Mouse (Mus musculus): ENCODE measurements around the gene Acad9. TPM values are rescaled to one million over a fixed set of nuclear protein-coding genes. Genes with fewer than 3 reads are reported as not detected.

Acad9 gene
- 79.3 and 85.3 TPM in 2 replicates for polyA plus RNA-seq (2015; fragmentation: Nextera tagmentation; extraction: Ambion mirVana)

DNA sequence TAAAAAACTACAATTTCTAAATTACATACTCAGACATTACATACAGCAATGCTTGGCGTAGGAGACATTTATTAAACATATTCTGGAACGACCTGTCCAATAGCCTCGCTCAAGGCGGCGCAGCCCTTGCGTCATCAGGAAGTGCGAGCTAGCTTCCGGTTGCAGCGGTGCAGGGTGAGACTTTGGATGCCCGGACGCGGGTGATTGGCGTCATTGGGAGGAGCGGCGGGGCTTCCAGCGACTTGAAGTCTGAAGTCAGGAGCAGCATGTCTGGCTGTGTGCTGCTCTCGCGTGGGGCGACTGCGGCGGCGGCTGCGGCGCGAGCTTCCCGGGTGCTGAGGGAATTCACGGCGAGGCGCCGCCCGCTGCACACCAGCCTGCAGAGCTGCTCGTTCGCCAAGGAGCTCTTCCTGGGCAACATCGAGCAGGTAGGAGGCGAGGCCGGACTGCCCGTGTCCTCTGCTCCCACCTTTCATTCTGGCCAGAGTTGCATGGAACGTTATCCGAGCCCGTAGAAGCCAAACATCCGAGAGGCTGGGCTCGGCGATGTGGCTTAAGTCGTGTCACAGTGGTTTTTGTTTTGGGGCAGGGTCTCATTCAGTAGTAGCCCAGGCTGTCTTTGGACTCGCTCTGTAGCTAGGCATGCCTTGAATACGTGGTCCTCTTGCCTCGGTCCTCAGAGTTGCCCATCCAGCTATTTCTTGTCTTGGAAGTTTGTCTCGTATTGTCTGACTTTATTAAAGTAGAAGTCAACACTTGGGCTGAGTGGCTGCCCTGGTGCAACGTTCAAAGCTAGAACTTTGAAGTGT lies at the start of gene Acad9:
TSS of gene Acad9 (plus strand) at position 137 of the 809 bp plus-strand sequence.
- peak within 1 kb of the TSS; percentile 93 for H3K4me3 ChIP-seq
- peaks cover 15% of the 10 kb centered on the region for H3K4me1 ChIP-seq (replicated peaks)
- H3K9ac ChIP-seq, result peak within 1 kb of the TSS; percentile 91
- under 1% methylated on average over 49 of the region's 49 CpGs for WGBS
- peak; percentile 95 for ATAC-seq (replicated peaks; ENCODE audit: insufficient number of reproducible peaks, insufficient read depth, low FRiP score, low read depth)
- H3K9me3 ChIP-seq (replicated peaks), result no peaks in the 10 kb centered on the region
- peaks cover 3% of the 10 kb centered on the region; the same call in 1 of the 2 replicates for H3K36me3 ChIP-seq
- H3K27ac ChIP-seq, result peak within 1 kb of the TSS; percentile 81
- H3K4me2 ChIP-seq, result peak within 1 kb of the TSS; percentile 72
- peaks cover 14% of the 10 kb centered on the region for H3K27me3 ChIP-seq

GRCm38 (mm10) chr3:36025732-36026131 lies 40.0 kb upstream of the Acad9 start:
- Histone ChIP-seq H3K9ac (no peak overlapping the region), H3K27ac (no peak overlapping the region), H3K36me3 (no peaks in the 10 kb centered on the region), H3K4me2 (no peak overlapping the region), H3K4me3 (no peak overlapping the region), H3K27me3 (no peaks in the 10 kb centered on the region), H3K9me3 (replicated peaks) (no peaks in the 10 kb centered on the region), H3K4me1 (replicated peaks) (no peaks in the 10 kb centered on the region)
- ATAC-seq (replicated peaks; ENCODE audit: insufficient number of reproducible peaks, insufficient read depth, low FRiP score, low read depth), result no peak
- 81% methylated on average over 6 of the region's 6 CpGs for WGBS

DNA sequence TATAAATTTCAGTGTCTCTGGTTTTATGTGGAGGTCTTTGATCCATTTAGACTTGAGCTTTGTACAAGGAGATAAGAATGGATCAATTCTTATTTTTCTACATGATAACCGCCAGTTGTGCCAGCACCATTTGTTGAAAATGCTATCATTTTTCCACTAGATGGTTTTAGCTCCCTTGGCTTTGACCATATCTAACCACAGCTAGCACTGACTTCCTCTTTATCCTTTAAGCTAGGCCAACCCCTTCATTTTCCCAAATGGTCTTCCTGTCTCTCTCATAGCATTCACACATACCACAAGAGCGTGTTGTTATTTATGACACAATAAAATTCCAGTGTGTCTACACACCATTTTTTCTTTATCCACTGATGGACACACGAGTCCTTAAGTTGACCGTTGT lies 35.8 kb upstream of the Acad9 start:
- no peak for ATAC-seq (replicated peaks; ENCODE audit: insufficient number of reproducible peaks, insufficient read depth, low FRiP score, low read depth)
- Histone ChIP-seq H3K27ac (no peak overlapping the region), H3K4me2 (no peak overlapping the region), H3K27me3 (no peaks in the 10 kb centered on the region), H3K4me3 (no peak overlapping the region), H3K9ac (no peak overlapping the region), H3K4me1 (replicated peaks) (0 out of 2 replicates have a peak, but pooled peaks cover 2% of the 10 kb centered on the region), H3K9me3 (replicated peaks) (no peaks in the 10 kb centered on the region), H3K36me3 (no peaks in the 10 kb centered on the region)
- 81% methylated on average over 4 of the region's 4 CpGs for WGBS

- Histone ChIP-seq H3K27ac (peak overlapping the region; percentile 68), H3K9ac (no peak overlapping the region), H3K9me3 (replicated peaks) (no peaks in the 10 kb centered on the region), H3K4me3 (no peak overlapping the region), H3K4me1 (replicated peaks) (0 out of 2 replicates have a peak, but pooled peaks cover 2% of the 10 kb centered on the region), H3K27me3 (no peaks in the 10 kb centered on the region), H3K4me2 (peak overlapping the region; percentile 33), H3K36me3 (no peaks in the 10 kb centered on the region)
- 22% methylated on average over 6 of the region's 6 CpGs for WGBS
- ATAC-seq (replicated peaks; ENCODE audit: insufficient number of reproducible peaks, insufficient read depth, low FRiP score, low read depth), result no peak
Observed at GRCm38 (mm10) chr3:36031740-36032510, 33.9 kb upstream of the Acad9 start.

DNA sequence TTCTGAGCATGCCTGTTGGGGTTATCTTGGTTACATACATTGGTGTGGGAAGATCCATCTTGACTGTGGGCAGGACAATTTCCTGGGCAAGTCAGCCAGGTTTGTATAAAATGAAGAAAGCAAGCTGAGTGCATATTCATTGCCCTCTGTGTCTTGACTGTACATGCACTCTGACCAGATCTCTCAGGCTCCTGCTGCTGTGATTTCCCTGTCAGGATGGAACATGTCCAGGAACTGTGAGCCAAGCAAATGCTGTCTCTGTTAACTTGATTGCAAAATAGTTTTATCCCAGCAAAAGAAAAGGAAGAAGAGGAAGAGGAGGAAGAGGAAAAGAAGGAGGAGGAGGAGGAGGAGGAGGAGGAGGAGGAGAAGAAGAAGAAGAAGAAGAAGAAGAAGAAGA lies 21.3 kb upstream of the Acad9 start:
- no peaks in the 10 kb centered on the region for H3K4me1 ChIP-seq (replicated peaks)
- no peaks in the 10 kb centered on the region for H3K9me3 ChIP-seq (replicated peaks)
- no peaks in the 10 kb centered on the region for H3K27me3 ChIP-seq
- no peak overlapping the region for H3K27ac ChIP-seq
- ATAC-seq (replicated peaks; ENCODE audit: insufficient number of reproducible peaks, insufficient read depth, low FRiP score, low read depth), result no peak
- H3K9ac ChIP-seq, result no peak overlapping the region
- H3K4me3 ChIP-seq, result no peak overlapping the region
- no peak overlapping the region for H3K4me2 ChIP-seq
- no peaks in the 10 kb centered on the region for H3K36me3 ChIP-seq

GRCm38 (mm10) chr3:36045086-36045485 lies 20.7 kb upstream of the Acad9 start:
- no peak overlapping the region for H3K9ac ChIP-seq
- H3K4me1 ChIP-seq (replicated peaks), result no peaks in the 10 kb centered on the region
- H3K27me3 ChIP-seq, result no peaks in the 10 kb centered on the region
- no peaks in the 10 kb centered on the region for H3K9me3 ChIP-seq (replicated peaks)
- no peak overlapping the region for H3K4me3 ChIP-seq
- 65% methylated on average over 4 of the region's 4 CpGs for WGBS
- H3K4me2 ChIP-seq, result no peak overlapping the region
- no peak for ATAC-seq (replicated peaks; ENCODE audit: insufficient number of reproducible peaks, insufficient read depth, low FRiP score, low read depth)
- H3K36me3 ChIP-seq, result no peaks in the 10 kb centered on the region
- H3K27ac ChIP-seq, result no peak overlapping the region

GRCm38 (mm10) chr3:36049106-36049505 lies 16.7 kb upstream of the Acad9 start:
- Histone ChIP-seq H3K4me1 (replicated peaks) (no peaks in the 10 kb centered on the region), H3K9me3 (replicated peaks) (no peaks in the 10 kb centered on the region), H3K36me3 (no peaks in the 10 kb centered on the region), H3K4me3 (no peak overlapping the region), H3K27me3 (no peaks in the 10 kb centered on the region), H3K9ac (no peak overlapping the region), H3K4me2 (no peak overlapping the region), H3K27ac (no peak overlapping the region)
- no peak for ATAC-seq (replicated peaks; ENCODE audit: insufficient number of reproducible peaks, insufficient read depth, low FRiP score, low read depth)
- 56% methylated on average over 1 of the region's 1 CpGs for WGBS

GRCm38 (mm10) chr3:36053447-36053846 lies 12.3 kb upstream of the Acad9 start, which contains the start of gene Ccdc144b:
TSS of gene Ccdc144b (minus strand) at chr3:36053547.
- Histone ChIP-seq H3K4me3 (no peak within 1 kb of the TSS), H3K27ac (no peak within 1 kb of the TSS), H3K4me2 (no peak within 1 kb of the TSS), H3K4me1 (replicated peaks) (no peaks in the 10 kb centered on the region), H3K9ac (no peak within 1 kb of the TSS), H3K9me3 (replicated peaks) (no peaks in the 10 kb centered on the region), H3K27me3 (no peaks in the 10 kb centered on the region), H3K36me3 (no peaks in the 10 kb centered on the region)
- ATAC-seq (replicated peaks; ENCODE audit: insufficient number of reproducible peaks, insufficient read depth, low FRiP score, low read depth), result no peak
- WGBS, result 90% methylated on average over 6 of the region's 6 CpGs

DNA sequence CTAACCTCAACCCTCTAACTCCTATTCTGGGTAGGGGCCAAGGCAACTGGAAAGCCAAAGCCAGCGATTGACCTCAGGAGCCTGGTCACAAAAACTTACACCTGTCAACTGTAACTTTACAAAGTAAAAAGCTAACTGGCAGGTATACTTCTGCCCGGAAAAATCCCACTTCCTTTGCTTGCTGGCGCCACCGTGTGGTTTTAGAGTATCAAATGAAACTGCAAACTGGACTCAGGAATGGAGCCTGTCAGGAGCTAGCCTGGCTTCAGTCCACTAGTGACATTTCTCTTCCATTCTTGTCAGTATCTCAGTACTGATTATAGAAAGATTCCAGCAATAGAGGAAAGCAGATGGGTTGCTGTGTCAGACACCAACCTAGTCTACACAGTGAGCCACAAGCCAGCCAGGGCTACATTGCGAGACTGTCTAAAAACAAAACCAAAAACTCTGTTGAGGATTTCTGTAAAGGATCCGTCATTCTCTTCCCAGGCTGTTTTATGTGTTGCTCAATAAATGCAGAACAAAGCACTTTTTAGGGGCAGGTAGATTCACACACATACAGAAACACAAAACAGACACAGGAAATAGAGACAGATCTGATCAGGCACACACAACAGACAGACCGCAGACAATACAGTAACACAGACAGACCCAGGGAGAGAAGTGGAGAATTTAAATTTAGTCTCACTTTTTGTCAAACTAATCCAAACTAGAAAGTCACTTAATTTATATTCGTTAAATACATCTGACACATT lies 5.5 kb upstream of the Acad9 start:
- Histone ChIP-seq H3K4me1 (replicated peaks) (no peaks in the 10 kb centered on the region), H3K9ac (no peak overlapping the region), H3K36me3 (no peaks in the 10 kb centered on the region), H3K9me3 (replicated peaks) (no peaks in the 10 kb centered on the region), H3K27me3 (peaks cover 16% of the 10 kb centered on the region), H3K4me2 (no peak overlapping the region), H3K27ac (no peak overlapping the region), H3K4me3 (no peak overlapping the region)
- no peak for ATAC-seq (replicated peaks; ENCODE audit: insufficient number of reproducible peaks, insufficient read depth, low FRiP score, low read depth)
- WGBS, result 30% methylated on average over 8 of the region's 8 CpGs

GRCm38 (mm10) chr3:36064592-36065061 lies 1.2 kb upstream of the Acad9 start:
- no peak overlapping the region for H3K4me3 ChIP-seq
- H3K9me3 ChIP-seq (replicated peaks), result no peaks in the 10 kb centered on the region
- no peak for ATAC-seq (replicated peaks; ENCODE audit: insufficient number of reproducible peaks, insufficient read depth, low FRiP score, low read depth)
- no peak overlapping the region for H3K9ac ChIP-seq
- peaks cover 15% of the 10 kb centered on the region for H3K4me1 ChIP-seq (replicated peaks)
- H3K27ac ChIP-seq, result no peak overlapping the region
- no peak overlapping the region for H3K4me2 ChIP-seq
- no peaks in the 10 kb centered on the region for H3K36me3 ChIP-seq
- peaks cover 16% of the 10 kb centered on the region for H3K27me3 ChIP-seq
- 96% methylated on average over 1 of the region's 1 CpGs for WGBS

DNA sequence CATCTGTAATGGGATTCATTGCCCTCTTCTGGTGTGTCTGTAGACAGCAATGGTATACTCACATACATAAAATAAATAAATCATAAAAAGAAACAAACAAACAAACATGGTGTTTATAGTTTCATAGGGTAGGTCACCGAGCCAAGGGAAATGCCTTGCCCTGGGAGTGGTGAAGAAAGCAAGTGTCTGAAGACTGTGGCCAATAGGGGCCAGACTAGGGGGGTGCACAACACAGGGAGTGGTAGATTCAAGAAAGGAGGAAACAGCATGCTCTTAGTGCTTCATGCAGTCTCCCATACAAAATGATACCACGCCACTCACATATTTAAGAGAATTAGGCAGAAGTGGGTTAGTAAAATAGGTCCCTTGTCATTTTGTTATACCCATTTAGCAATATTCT lies 613 bp upstream of the Acad9 start:
- H3K27me3 ChIP-seq, result peaks cover 16% of the 10 kb centered on the region
- no peak overlapping the region for H3K9ac ChIP-seq
- peak overlapping the region; percentile 72 for H3K4me2 ChIP-seq
- H3K4me3 ChIP-seq, result peak overlapping the region; percentile 93
- H3K4me1 ChIP-seq (replicated peaks), result peaks cover 15% of the 10 kb centered on the region
- WGBS, result 93% methylated on average over 2 of the region's 2 CpGs
- no peak for ATAC-seq (replicated peaks; ENCODE audit: insufficient number of reproducible peaks, insufficient read depth, low FRiP score, low read depth)
- H3K9me3 ChIP-seq (replicated peaks), result no peaks in the 10 kb centered on the region
- no peaks in the 10 kb centered on the region for H3K36me3 ChIP-seq
- H3K27ac ChIP-seq, result no peak overlapping the region
